Mouse (Mus musculus): ENCODE measurements at regions not wholly inside any gene's neighbourhood (a gene's known extent, or its start where the extent isn't known, plus 50 kb on each side); places are given as distances from the start of the nearest gene placed in this dataset.

DNA sequence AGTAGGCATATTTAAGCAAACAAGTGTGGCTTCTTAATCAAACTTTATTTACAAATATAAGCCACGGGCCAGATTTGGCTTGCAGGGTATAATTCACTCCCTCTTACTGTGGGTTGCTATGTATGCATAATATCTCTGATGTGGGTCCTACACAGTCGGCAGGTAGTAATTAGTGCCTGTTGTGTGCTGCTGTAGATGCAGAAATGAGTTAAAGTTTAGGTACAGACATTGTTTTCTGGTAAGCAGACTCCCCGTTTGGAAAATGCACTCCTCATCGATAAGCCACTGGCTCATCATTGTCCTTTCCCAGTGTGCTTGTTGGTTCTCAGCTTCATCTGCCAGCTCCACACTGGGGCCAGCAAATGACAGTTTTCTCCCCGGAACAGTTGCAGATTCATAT lies 113.4 kb upstream of the Lyplal1 start:
- TF ChIP-seq POLR2A (IDR thresholded peaks at IDR 0.05; ENCODE audit: low read depth, low read length) (no peak), CTCF (IDR thresholded peaks at IDR 0.05; ENCODE audit: borderline replicate concordance, insufficient read depth, low read length) (no peak)

All from embryonic fibroblast, embryonic 13.5 days (primary cell).